Mouse (Mus musculus) frontal cortex, adult 2 months (tissue): ENCODE measurements around the gene Grcc10. TPM values are rescaled to one million over a fixed set of nuclear protein-coding genes. Genes with fewer than 3 reads are reported as not detected.
A peak's percentile ranks its signal among the peaks of the same experiment; 100 is the strongest.

Experiments
- DNase-seq, 2 experiments: peaks; one replicate each; pipeline ENCODE4 v3.0.0; 2022; ENCODE audit warnings: low spot score in 1 of 2; ENCODE audit errors: extremely low spot score in 1 of 2
- polyA plus RNA-seq: library from polyadenylated mRNA; depleted of rRNA; stranded (reverse); fragments of >200 nt; gene quantifications from 2 replicates; pipeline ENCODE4 v1.2.3, GENCODE M21; 2012; rRNA removed

The Grcc10 gene
- 383 and 401 TPM in 2 replicates for polyA plus RNA-seq

DNA sequence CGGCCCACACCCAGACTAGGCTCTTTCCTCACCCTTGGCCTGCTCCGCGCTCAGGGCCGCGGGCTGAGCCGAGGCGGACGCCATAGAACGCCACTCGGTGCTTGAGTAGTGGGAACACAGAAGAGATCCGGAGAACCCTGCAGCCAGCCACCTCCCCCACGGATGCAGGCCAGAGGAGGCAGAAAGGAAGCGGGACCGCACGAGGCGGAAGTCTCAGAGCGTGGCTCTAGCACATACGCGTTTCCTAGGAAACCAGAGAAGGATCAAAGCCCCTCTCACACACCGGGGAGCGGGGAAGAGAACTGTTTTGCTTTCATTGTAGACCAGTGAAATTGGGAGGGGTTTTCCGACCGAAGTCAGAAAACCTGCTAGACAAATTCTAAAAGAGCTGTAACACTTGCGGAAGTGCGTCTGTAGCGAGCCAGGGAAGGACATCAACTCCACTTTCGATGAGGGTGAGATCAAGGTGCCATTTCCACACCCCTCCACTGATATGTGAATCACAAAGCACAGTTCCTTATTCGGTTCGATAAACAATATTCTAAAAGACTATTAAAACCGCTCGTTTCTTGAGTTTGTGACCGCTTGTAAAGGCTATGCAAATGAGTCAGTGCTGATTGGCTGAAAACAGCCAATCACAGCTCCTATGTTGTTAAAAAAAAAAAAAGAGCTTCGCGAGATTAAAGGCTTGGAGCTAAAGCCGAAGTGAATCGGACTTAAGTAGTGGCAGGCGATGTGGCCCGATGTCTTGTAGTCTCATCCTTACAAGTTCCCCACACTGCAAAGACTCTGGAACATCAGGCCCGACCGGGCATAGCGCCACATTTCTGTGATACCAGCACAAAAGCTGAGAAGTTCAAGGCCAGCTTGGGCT lies at the start of gene Grcc10:
TSS of gene Grcc10 (minus strand) at position 487 of the 874 bp plus-strand sequence.
- DNase-seq = peak; percentile 89 to 91

DNA sequence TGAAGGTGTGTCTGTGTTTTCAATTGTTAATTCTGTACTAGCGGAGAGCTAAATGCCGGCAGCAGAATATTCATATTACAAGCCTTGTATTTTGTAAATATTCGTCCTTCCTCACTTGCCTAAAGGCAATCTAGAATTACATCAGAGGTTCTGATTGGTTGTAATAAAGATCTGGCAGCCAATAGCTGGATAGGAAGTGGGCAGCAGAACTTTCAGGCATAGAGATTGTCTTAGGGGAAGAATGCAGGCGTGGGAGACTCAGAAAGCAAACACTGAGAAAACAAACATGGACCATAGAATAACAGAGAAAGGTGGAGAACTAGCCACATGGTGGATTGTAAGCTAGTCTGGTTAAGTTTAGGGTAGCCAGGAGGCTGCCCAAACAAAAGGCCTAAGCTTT lies 48.9 kb upstream of the Grcc10 start:
- no peak for DNase-seq

DNA sequence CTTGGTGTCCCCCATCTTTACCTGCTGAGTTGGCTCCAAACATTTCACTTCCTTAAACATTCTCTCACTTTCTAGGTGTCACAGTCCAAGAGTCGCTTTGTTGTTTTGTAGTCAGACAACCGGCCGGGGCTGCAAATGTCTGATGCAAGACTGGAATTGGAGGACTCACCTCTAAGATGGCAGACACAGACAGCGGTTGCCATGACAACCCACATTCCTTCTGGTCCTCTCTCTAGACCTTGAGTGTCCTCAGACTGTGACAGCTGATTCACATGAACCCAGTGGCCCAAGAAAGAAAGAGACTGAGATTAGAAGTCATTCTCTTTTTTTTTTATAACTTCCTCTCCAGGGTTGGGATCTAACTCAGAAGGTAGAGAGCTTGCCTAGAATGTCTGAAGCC lies 48.3 kb upstream of the Grcc10 start:
- DNase-seq = no peak

DNA sequence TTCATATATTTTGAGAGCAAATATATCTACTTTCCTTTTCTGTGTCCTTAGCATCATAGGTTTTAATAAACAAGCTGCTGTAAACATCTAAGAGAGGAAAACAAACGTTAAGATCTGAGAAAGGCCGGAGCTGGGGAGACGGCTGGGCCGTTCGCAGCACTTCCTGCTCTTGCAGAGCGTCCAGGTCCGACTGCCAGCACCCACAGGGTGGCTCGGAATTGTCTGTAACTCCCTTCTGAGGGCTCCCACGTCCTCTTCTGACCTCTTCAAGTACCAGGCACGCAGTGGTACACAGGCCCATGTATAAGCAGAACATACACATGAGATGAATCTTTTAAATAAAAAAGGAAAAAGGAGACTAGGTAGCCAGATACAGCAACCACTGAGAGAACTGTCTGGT lies 46.5 kb upstream of the Grcc10 start:
- no peak for DNase-seq

DNA sequence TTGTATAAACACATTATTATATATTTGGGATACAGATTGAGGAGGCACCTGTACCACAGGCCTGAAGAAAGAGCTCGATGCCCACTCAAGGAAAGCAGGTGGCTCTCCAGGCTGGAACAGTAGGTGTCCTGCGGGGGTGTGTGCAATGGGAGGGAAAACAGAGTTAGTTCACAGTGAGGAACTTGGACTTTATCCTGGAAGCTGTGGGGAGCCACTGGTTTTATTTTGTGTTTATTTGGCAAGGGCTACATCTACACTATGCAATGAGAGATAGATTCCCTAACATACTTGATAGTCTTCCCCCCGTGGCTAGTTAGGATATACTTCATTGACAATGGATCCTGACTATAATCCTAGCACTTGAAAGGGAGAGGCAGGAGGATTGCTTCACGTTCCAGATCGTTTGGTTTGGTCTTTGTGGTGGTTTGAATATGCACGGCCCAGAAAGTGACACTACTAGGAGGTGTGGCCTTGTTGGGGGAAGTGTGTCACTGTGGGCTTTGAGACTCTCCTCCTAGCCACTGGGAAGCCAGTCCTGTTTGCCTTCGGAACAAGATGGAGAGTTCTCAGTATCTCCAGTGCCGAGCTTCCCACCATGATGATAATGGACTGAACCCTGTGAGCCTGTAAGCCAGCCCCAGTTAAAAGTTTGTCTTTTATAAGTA lies 45.7 kb upstream of the Grcc10 start:
- DNase-seq = no peak

DNA sequence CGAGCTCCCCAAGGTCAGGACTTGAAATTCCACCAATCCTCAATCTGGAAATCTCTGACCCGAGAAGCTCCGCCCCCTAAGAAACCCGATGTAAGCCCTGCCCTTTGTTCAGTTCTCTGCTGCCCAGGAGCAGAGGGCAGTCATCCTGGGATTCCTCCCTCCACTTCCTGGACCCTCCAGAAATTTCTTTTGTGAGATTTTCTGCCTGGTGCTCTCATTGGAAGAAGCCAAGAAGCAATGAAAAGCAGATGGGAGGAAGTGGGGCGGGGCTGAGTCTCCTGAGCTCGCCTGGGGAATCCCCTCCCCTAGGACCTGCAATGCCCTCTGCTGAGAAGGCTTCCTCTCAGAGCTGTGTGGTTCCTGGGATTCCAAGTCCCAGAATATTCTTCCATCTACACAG lies 41.3 kb upstream of the Grcc10 start:
- no peak for DNase-seq

DNA sequence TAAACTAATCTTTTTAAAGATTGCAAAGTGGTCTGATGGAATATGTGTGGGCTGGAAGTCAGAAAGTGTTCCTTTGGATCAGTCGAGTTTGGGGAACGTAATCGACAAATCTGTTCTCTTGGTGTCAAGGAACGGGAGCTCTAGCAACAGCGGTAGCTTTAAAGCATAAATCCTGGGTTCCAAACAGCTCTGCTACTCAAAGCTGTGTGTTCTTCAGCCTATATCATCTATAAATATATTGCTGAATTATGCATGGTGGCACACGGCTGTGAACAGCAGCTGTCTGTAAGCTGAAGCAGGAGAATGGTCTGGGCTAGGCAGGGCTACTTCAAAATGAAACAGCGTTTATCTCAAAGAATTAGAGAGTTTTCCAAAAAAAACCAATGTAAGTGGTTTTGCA lies 39.7 kb upstream of the Grcc10 start:
- DNase-seq = no peak

DNA sequence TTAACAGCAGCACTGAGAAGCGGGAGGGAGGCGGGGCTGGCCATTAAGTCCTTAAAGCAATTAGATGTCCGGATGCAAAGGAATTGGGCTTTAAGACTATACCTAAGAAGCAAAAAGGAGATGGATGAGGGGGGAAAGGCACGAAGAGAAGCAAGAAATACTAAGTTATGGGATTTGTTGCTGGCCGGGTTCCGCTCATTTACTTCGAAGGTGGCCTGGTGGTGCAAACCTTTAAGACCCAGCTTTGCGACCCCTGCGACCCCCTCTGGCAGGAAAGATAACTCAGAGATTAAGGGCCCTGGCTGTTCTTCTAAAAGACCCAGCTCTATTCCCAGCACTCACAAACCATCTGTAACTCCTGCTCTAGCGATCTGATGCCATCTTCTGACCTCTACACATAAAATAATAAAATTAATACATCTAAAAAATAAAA lies 38.8 kb upstream of the Grcc10 start:
- no peak for DNase-seq

DNA sequence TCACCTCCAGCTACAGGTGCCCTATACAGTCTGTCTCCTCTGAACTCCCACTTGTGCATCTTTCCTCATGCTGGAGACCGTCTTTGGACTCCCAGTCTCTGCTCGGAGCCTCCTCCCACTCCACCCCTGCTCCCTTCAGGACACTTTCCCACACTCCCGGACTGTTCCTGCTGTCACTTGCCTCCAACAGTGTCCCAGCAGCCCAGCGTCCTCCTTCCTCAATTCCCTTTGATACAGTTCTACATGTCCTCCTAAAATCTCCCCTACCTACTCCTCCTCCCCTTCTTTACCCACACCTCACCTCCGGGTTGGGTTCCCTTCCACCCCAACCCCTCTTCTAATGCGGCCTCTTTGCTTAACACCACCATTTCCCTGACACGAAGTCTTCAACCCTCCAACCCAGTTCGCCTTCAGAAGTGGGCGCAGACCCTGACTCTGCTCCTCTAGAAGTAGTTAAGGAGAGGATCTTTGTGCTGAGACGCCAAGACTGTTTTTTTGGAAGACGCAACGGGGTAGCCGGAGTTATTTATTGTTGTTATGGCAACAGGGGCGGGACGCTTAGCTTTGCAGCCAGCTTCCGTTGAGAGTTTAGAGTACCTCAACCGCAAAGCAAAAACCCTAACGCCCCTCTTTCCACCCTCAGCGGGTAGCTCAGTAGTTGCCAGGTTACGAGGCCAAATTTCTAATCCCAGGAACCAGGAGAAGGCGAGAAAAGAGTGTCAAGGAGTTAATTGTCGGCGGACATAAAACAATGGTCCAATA lies 38.2 kb upstream of the Grcc10 start, which contains the start of gene Lrrc23:
TSS of gene Lrrc23 (minus strand) at position 506 of the 762 bp plus-strand sequence.
- no peak for DNase-seq

DNA sequence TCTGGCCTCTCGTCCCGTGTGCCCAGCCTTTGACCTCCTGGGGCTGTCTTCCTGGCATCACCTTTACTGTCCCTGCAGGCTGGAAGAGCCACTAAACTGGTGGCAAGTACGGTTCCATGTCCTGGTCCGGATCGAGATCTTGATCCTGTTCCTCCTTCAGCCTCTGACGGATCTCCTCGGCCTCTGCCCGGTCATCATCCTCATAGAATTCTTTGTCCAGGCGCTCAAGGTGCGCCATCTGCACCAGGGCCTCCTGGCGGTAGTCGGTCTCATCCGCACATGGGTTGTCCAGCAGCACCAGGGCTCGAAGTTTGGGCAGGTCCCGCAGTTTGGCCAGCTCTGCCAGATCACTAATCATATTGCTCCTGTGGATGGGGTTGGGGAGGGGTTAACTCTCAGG lies 29.3 kb upstream of the Grcc10 start:
- DNase-seq = no peak

DNA sequence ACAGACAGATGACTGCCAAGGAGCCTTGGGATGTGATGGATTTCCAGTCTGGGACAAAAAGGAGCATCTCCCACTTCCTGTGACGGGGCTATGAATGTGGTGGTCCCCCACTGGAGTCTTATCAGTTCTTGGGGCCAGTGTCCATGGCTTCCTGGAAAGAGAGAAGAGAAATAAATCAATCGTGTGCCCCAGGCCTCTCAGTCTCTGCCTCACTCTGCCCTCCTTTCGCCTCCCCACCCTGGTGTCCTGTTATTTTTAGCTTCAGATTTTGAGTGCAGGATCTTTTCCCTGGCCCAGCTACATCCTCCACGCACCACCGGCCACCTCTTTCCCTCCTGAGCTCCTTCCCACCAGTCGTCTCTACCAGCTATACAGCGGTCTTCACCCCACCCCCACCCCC lies 28.8 kb upstream of the Grcc10 start:
- DNase-seq = no peak

DNA sequence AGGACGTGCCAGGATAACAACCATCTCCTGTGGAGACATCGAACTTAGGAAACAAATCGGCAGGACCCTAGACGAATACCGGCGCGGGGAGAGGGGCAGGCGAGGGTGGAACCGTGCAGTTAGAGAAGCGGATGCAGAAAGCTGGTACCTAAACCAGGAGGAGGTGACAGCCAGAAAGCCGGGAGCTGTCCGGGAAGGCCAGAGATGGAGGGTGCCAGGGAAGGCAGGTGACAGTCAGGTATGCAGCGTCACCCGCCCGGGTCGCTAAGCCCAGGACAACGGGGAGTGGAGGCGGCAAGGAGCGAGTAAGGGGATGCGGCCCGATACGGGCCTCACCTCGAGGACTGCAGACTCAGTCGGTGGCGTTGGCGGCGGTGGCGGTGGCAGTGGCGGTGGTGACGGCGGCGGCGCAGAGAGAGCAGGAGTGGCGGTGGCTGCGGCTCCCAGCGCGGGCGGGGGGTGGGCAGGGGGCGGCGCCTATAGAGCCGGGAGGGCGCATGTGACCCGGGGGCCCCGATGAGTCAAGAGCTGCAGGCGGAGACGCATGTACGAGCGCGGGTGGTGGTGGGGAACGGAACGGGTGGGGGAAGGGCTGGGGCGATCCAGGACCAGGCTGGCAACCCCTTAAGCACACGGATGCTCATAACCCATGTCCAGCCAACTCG lies 28.1 kb upstream of the Grcc10 start, which contains the start of gene Eno2:
TSS of gene Eno2 (minus strand) at position 573 of the 665 bp plus-strand sequence.
- DNase-seq = peak in 1 of 2 experiments; percentile 81

DNA sequence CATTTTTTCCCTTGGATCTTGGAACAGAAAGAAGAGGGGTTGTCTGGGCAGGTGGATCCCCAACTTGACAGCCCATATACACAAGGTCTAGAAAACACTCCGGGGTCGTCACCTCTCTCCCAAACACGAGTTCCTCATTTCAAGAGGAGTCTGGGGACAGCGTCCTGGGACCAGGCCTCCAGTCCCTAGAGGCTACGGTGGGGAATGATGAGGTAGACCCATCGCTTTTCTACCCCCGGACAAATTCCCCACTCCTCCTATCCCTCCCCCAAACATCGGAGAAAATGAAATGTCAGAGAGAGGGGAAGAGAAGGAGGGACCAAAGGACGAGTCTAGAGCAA lies 27.5 kb upstream of the Grcc10 start:
- DNase-seq = no peak

DNA sequence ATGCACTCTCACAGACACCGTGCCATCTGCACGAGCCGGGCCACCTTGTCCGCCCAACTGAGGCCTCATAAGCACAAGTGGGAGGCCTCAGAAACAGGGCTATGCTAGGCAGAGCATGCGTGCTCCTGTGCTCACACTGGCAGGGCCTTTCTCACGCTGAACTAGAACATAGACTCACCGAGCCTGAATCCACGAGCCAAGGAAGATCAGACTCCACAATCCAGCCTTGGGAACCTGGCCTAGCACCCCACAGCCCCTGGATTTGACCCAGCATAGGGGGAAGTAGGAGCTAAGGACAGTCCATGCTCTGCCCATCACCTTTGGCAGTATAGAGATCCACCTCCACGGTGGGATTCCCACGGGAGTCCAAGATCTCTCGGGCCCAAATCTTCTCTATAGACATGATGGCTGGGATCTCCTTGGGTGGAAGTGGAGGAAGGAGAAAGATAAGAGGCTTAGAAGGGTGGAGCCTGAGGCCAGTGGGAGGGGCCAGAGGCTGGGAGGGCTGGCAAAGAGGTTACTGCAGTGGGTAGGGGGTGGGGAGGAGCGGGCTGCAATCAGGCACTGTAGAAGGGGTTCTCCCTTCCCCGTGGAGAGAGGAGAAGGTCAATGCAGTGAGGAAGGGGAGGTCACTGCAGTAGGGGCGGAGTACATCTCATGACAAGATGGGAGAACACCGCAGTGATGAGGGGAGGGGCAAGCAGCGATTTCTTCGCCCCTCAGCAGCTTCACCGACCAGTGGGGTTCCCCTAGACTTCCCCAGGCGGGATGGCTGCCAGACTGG lies 26.9 kb upstream of the Grcc10 start:
- DNase-seq = peak in 1 of 2 experiments; percentile 75

DNA sequence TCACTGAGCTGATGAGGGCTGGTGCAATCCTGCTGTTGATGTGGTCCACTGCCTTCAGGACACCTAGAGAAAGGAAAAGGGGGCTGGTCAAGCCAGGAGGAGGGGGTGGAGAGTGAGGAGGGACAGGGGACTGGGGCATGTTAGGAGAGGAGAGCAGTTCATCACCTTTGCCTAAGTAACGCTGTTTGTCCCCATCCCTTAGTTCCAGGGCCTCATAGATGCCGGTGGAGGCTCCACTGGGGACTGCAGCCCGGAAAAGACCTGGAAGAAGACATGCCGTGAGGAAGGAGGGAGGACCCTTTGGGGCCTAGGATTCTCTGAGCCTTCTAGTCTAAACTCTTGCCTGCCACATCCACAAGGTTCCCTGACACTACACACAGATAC lies 26.4 kb upstream of the Grcc10 start:
- no peak for DNase-seq

DNA sequence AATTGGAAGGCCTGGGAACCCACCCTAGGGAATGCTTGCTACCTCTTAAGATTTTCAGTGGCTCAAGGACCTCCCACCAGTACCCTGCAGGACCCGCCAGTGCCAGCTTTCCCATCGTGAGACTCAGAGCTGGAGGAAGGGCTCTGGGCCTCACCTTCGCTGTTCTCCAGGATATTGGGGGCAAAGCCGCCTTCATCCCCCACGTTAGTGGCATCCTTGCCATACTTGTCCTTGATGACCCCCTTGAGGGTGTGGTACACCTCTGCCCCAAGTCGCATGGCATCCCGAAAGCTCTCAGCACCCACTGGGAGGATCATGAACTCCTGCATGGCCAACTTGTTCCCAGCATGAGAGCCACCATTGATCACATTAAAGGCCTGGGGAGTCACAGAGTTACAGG lies 24.8 kb upstream of the Grcc10 start:
- no peak for DNase-seq

DNA sequence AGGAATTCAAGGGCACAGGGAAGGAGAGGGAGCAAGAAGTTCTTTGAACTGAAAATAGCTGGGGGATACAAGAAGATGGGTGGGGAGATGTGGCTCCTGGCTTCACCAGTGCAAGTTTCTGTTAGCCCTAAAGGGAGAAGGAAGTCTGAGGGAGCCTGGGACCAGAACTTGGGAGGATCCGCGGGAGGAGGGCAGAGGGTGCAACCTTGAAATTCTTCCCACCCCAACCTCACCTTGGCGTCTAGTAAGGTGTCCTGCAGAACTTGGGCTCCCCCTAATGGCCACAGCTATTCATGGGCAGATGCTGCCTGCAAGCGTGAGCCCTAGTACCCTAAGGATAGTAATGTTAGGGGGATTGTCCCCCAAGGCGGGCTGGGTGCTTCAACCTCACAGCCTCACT lies 18.1 kb upstream of the Grcc10 start:
- peak; percentile 73 to 91 for DNase-seq

DNA sequence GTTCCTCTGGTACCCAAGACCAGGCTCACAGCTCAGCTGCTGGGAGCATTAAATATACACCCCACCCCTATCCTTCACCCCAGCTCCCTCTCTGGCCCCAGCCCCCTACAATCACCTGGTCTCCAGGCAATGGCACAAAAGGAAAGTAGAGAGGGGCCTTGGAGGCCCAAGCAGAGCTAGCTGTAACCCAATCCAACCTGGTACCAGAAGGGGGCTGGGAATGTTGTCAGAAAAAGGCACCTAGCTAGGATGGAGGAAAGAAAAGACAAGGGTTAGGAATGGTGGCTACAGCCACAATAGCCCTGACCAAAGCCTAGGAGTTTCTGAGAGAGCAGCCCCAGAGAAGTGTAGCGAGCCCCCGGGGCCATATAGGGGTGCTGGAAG lies 17.7 kb upstream of the Grcc10 start:
- DNase-seq = no peak

DNA sequence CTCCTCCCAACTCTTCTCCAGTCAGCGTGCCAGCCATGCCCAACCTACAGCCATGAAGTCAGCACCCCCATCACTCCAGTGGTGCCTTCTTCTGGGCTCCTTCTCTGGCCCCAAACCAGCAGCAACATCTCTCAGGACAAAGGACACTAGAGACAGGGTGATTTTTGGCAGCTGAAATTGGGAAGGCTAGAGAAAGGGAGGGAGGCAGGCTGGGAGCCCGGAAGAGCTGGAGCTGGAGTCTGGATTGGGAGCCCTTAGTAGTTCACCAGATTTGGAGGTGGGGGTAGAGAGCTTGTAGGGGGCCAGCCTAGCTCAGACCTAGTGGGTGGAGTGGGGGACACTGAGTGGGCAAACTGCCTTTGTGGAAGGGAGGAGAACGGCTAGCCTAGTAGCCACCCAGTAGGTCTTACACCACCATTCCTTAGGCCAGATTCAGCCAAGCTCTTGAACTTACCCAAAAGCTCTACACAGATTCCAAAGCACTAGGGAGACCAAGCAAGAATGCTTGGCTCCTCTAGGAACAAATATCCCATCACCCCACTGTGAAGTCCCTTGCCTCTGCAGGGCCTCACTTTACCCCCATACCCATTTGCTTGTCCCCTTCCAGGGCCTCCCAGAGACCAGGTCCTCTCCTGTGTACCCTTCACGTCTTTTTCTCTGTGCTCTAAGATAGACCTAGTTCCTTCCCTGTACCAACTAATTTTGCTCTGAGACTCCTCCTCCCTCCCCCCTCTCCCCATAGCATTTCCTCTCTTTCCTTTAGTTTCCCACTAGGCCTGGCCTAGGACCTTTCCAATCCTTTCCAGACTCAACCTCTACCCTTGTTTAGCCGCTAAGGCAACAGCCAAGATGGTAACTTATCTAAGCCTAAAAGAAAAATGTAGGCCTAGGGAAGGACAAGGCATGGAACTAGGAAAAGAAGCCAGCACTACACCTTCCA lies 17.0 kb upstream of the Grcc10 start:
- peak in 1 of 2 experiments; percentile 70 for DNase-seq
